Mouse (Mus musculus): ENCODE data around the gene Kdm1b.

Gene Kdm1b

DNA sequence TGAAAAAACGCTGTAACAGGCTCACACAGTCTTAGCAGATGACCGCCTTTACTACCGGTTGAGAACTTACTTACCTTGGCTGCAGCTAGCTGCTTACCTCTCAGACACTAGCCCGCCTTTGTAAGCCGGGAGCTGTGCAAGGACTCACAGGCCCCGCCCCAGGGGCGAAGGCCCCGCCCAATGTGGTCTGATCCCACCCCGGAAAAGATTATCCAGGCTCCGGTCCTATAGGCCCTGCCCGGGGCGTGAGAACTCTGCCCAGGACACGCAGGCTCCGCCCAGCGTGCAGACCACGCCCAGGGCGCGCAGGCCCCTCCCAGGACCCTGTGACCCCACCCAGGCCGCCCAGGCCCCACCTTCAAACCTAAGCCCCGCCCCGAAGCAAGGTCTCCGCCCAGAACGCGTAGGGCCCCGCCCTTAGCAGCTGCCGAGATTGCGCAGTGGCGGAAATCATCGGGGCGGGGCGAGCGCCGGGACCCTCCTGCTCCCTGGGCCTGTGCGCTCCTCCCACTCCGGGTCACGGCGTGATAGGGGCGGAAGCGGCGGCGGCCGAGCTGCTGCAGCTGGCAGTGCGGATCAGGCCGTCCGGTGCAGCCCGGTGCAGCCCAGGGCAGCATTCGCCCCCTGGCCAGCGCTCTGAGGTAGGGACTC, at the start of gene Kdm1b:
Gene Kdm1b, plus strand, starts transcription at position 470 of the 651 bp plus-strand sequence.
- 1% methylated on average over 48 of the region's 48 CpGs for WGBS

GRCm38 (mm10) chr13:46997355-46997754, 45.9 kb upstream of the Kdm1b start:
- WGBS = 76% methylated on average over 4 of the region's 4 CpGs

DNA sequence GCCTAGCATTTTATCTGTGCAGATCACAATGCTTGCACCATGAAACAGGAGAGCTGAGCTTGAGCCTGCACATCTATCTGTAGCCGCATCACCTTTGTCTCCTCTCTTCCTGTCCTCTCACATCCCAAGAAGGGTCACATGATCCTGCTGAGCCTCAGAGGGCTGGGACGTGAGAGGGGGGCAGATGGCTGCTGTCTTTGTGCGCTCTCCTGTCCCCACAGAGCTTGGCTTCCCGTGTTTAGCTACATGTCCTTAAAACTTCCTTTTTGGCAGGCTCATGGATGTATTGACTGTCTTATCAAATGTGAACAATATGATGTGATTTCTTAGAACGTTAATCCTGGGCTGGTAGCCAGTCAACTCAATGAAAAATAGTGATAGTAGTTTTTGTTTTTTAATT, 43.8 kb upstream of the Kdm1b start:
- WGBS = 66% methylated on average over 5 of the region's 5 CpGs

DNA sequence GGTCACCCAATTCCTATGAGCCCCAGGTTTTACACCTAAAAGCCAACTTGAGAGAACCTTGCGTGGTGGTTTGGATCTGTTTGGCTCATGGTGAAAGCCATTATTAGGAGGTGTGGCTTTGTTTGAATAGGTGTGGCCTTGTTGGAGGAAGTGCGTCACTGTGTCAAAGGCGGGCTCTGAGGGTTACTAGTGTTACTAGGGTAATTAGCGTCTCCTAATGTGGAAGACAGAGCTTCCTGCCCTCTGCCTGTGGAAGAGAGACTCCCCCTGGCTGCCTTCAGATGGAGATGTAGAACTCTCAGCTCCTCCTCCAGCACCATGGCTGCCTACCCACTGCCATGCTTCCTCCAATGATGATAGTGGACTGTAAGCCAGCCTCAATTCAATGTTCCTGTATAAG, 41.7 kb upstream of the Kdm1b start:
- 87% methylated on average over 4 of the region's 4 CpGs for WGBS

DNA sequence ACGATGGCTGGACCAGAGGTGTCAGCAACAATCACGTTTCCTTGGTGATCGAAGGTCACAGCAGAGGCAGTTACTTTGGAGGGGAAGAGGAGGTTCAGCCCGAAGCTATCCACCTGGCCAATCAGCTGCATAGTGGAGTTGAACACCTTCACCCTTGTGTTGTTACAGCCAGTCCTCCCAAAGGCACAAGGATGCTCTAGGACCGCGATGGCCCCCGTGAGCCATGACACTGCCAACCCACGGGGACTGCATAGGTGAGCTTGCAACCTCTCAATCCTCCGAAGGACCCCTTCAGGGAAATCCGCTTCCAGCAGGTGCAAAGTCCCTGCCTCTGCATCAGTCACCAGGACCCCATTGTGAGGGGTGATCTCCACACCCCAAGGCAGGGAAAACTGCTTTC, 29.6 kb upstream of the Kdm1b start:
- WGBS = 82% methylated on average over 10 of the region's 10 CpGs

- WGBS = 2% methylated on average over 69 of the region's 73 CpGs
These were observed 28.7 kb upstream of the Kdm1b start, which contains the start of gene Nhlrc1 for GRCm38 (mm10) chr13:47014334-47015194. Nhlrc1 (minus strand) TSS chr13:47014850.

DNA sequence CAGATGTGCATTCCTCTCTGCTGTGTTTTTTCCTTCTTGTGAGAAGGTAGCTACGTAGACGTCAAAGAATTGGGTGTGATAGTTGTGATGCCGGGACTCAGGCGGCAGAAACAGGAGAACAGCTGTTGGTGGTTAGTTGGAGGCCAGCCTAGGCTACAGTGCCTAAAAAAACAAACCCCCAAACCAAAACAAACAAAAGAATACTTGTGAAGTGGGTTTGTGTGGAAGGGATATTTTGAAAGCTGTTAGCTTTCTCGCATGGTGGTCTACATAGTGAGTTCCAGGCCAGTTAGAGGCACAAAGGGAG, 28.2 kb upstream of the Kdm1b start:
- WGBS = 35% methylated on average over 5 of the region's 5 CpGs

GRCm38 (mm10) chr13:47017259-47017658, 26.0 kb upstream of the Kdm1b start:
- 29% methylated on average over 5 of the region's 5 CpGs for WGBS

GRCm38 (mm10) chr13:47019774-47020173, 23.5 kb upstream of the Kdm1b start:
- 88% methylated on average over 7 of the region's 7 CpGs for WGBS

DNA sequence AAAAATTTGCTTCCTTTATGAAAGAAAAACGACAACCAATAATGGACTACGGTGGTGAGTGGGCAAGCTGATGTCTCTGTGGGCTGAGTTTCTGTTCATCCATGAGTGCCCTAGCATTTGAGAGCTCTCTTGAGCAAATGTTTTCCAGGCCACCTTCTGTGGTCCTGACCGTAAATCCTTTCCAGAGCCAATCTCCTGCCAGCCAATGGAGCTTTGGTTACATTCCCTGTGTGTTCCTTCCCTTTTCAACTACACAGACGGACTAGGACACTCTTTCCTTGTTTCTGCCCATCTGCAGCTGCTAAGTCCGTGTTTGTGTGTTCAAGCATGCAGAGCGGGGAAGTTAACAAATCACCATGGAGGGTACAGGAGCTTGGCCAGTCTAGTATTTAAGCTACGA, 22.5 kb upstream of the Kdm1b start:
- WGBS = 63% methylated on average over 7 of the region's 7 CpGs

DNA sequence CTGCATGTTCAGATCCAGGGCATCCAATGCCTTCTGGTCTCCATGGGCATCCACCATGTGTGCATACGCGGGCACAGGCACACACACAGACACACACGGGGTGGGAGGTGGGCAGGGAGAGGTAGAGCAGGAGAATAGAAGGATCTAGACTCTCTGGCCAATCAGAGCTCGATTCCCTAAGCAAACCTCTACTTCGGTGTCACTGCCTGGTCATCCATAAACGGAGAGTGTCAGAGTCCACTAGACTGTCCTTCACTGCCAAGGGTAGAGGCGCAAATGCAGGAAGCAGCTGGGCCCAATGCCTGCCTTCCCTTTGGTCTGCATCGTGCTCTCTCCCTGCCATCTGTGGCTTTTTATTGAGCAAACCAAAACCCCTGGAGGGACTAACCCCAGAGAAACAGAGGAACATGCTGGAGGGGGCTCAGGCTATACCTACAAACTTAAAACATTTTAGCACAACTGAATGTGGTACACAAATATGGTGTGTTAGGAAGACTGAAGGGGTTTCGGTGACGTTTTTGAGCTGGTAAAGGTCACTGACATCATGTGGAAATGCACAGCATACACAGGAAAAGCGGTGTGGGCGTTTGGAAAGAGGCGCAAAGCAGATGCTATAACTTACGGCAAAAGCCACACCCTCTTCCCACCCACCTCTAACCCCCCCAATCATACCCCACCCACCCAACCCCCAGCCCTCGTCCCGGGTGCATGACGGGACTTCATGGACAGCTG, 12.8 kb upstream of the Kdm1b start:
- WGBS = 89% methylated on average over 17 of the region's 17 CpGs

- 95% methylated on average over 4 of the region's 4 CpGs for WGBS
These were observed 9.7 kb upstream of the Kdm1b start for GRCm38 (mm10) chr13:47033602-47034001.

GRCm38 (mm10) chr13:47037946-47038345, 5.4 kb upstream of the Kdm1b start:
- WGBS = 59% methylated on average over 6 of the region's 6 CpGs

DNA sequence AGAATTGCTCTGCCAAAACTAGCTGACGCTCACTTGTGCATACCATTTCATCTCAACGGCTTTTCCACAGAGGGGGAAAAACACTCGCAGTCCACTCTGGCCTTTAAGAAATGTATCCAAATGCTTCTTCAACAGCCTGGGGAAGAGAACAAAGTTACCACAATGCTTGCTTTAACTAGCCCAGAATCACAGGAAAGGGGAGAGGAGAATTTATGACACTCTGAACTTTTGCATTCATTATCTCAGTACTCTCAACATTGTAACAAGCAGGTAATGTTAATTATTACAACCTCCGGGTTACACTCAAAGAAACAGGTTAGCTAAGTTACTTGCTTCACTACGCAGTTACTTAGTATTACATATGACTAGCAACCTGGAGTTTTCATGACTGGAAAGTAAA, 3.2 kb upstream of the Kdm1b start:
- WGBS = 87% methylated on average over 5 of the region's 5 CpGs

DNA sequence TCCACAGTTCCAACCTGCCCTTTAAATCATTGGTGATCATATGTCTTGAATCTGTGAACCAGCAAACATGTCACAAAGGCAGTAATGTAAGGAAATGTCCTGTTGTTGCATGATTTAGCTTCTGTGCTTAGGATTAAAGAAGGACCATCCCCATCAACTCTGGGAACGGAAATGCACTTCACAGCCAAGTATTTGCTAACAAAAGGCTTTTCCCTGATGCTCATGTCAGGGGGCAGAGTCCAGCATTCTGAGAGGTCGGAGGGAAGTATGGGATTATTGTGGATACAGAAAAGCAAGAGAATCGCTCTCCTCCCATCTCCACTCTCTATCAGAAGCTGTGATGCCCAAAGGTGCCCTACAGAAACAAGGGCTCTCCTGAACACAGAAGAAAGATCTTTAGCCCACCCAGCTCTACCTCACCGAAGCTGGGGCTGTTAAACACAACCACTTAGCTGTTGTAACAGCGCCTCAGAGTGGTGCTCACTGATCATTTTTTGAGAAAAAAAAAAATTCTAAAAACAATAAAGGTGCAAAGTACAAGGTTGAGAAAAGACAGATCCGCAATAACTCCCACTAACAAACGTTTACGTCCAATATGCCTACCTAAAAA, 1.2 kb upstream of the Kdm1b start:
- WGBS = 43% methylated on average over 8 of the region's 8 CpGs

GRCm38 (mm10) chr13:47043833-47044616, 726 bp downstream of the Kdm1b start:
- WGBS = 1% methylated on average over 45 of the region's 45 CpGs

- WGBS = 10% methylated on average over 10 of the region's 10 CpGs
These were observed 1.3 kb downstream of the Kdm1b start, which contains the start of gene Tpmt for GRCm38 (mm10) chr13:47044617-47044947. Tpmt (minus strand) TSS chr13:47044737.

DNA sequence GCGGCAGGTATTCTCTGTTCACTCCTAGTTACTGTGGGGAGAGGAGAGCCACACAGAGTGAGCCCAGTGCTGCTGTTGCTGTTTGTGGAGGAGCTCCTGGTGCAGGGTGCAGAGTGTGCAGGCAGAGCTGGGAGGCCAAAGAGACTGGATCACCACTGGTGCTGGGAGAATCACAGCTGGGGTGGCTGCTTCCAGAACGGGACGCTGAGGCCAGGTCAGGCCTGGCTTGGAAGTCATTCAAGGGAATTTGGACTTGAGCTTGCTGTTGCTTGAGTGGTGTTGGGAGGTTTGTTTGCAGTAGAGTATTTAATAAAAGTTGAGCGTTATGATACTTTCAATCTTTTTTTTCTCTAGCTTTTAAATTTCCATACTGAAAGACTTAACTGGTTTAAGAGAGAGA, 4.7 kb downstream of the Kdm1b start:
- 88% methylated on average over 4 of the region's 4 CpGs for WGBS

DNA sequence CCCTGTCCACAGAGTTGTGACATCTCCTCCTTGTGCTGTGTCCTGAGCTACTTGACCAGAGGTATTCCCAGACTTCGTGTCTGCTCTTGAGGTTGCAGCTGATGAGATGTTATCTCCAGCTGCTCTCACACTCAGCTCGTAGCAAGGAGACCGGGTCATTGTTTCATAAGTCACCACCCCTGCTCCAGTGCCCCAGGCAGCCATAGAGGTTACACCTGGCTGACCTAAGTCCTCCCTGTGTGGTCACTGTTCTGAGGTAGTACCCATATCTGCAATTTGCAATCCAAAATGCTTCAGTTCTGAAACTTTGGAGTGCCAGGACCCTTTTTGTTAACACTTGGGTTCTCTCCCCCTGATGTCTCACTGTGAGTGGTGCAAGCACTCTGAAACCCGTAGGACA, 6.7 kb downstream of the Kdm1b start:
- 94% methylated on average over 4 of the region's 4 CpGs for WGBS

GRCm38 (mm10) chr13:47053971-47054370, 10.7 kb downstream of the Kdm1b start:
- WGBS = 77% methylated on average over 10 of the region's 10 CpGs

DNA sequence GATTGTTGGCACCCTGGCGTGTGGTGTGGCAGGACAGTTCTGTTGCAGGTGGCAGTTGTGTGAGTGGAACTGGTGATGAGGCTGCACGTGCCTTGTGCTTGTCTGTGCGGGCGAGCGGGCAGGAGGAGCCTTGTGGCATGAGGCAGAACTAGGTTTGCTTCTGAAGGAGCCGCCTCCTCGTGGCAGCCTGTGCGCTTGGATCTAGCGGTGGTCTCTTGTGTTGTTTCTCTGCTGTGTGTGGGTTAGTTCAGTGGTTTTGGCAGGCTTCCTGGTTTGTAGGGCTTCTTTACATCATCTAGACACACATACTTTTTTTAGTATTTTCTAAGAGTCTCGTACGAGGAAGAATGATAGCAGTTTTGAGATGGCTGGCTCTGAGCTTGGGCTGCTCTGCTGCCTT, 12.8 kb downstream of the Kdm1b start:
- 35% methylated on average over 11 of the region's 11 CpGs for WGBS
